ENCODE assay signal across 28 mouse cellular contexts in genomic region chr17:75539130-75539529, GRCm38 (mm10). TPM values are rescaled to one million over a fixed set of nuclear protein-coding genes. Genes with fewer than 3 reads are reported as not detected.
DNase-seq lines count a peak whose midpoint lies in the region; ATAC-seq and TF ChIP-seq lines count a peak whose summit lies in the region.
"Had no signal": no experiment of that assay in that cellular context is flagged by ENCODE, and none has a peak within 500 bp of the region (broad histone marks: within the 10 kb centered on the region; RNA-seq: fewer than 3 reads in every experiment).

No protein-coding gene starts in this region.

- H3K36me3 ChIP-seq in lung, embryonic 16.5 days (ENCODE audit: control insufficient read depth, insufficient read depth, low read length), result peaks cover 7% of the 10 kb centered on the region; the same call in 1 of the 2 replicates
- peaks cover 40% of the 10 kb centered on the region for H3K36me3 ChIP-seq in liver, embryonic 15.5 days (replicated peaks)
- H3K36me3 ChIP-seq in stomach, postnatal 0 days (ENCODE audit: control insufficient read depth, insufficient read depth, low read length), result peaks cover 3% of the 10 kb centered on the region; the same call in 1 of the 2 replicates

- TF ChIP-seq CTCF in stomach, postnatal 0 days (IDR thresholded peaks at IDR 0.05; ENCODE audit: low read depth), result no peak

- H3K27me3 ChIP-seq in lung, embryonic 16.5 days (ENCODE audit: control insufficient read depth, insufficient read depth, low read depth, low read length), result no peaks in the 10 kb centered on the region
- no peaks in the 10 kb centered on the region for H3K27me3 ChIP-seq in liver, embryonic 15.5 days
- no peaks in the 10 kb centered on the region for H3K27me3 ChIP-seq in stomach, postnatal 0 days (ENCODE audit: control insufficient read depth, insufficient read depth, low read length)
- H3K27me3 ChIP-seq: CH12.LX; embryonic facial prominence, embryonic 12.5 days; hindbrain, embryonic 13.5 days; limb, embryonic 12.5 days; neural tube, embryonic 13.5 days; Patski had no signal

- no peak overlapping the region for H3K4me3 ChIP-seq in lung, embryonic 16.5 days (ENCODE audit: low read length)
- no peak overlapping the region for H3K4me3 ChIP-seq in liver, embryonic 15.5 days (replicated peaks)
- no peak overlapping the region for H3K4me3 ChIP-seq in stomach, postnatal 0 days (ENCODE audit: low read depth, low read length)
- H3K4me3 ChIP-seq: embryonic facial prominence, embryonic 12.5 days; heart, adult 2 months; hindbrain, embryonic 13.5 days; limb, embryonic 12.5 days; midbrain, embryonic 10.5 days; myocyte; neural tube, embryonic 13.5 days had no signal

- no peak overlapping the region for H3K9ac ChIP-seq in lung, embryonic 16.5 days (ENCODE audit: low read length)
- no peak overlapping the region for H3K9ac ChIP-seq in liver, embryonic 15.5 days
- H3K9ac ChIP-seq in stomach, postnatal 0 days (ENCODE audit: low read length), result no peak overlapping the region
- H3K9ac ChIP-seq: embryonic facial prominence, embryonic 12.5 days; forebrain, postnatal 0 days; hindbrain, embryonic 13.5 days; limb, embryonic 12.5 days; neural tube, embryonic 13.5 days had no signal

- H3K27ac ChIP-seq in lung, embryonic 16.5 days (ENCODE audit: low read length), result peak overlapping the region; percentile 51
- peak overlapping the region; percentile 29; the same call in 1 of the 2 replicates for H3K27ac ChIP-seq in liver, embryonic 15.5 days (replicated peaks)
- 0 out of 2 replicates have a peak overlapping the region, but pooled peaks have one; percentile 30 for H3K27ac ChIP-seq in stomach, postnatal 0 days (replicated peaks)
- H3K27ac ChIP-seq: embryonic facial prominence, embryonic 12.5 days; heart, adult 2 months; hindbrain, embryonic 13.5 days; limb, embryonic 12.5 days; midbrain, embryonic 10.5 days; neural tube, embryonic 13.5 days had no signal

- peaks cover 4% of the 10 kb centered on the region; the same call in 1 of the 2 replicates for H3K4me1 ChIP-seq in lung, embryonic 16.5 days (replicated peaks; ENCODE audit: control insufficient read depth, insufficient read depth, low read length)
- peaks cover 6% of the 10 kb centered on the region; the same call in 1 of the 2 replicates for H3K4me1 ChIP-seq in liver, embryonic 15.5 days (replicated peaks)
- no peaks in the 10 kb centered on the region for H3K4me1 ChIP-seq in stomach, postnatal 0 days (replicated peaks; ENCODE audit: control insufficient read depth, insufficient read depth)
- H3K4me1 ChIP-seq: embryonic facial prominence, embryonic 12.5 days; limb, embryonic 12.5 days; midbrain, embryonic 10.5 days had no signal

- 49% methylated on average over 6 of the region's 6 CpGs for WGBS in lung, embryonic 16.5 days
- 73% methylated on average over 6 of the region's 6 CpGs for WGBS in liver, embryonic 15.5 days (ENCODE audit: insufficient replicate concordance)
- 38% methylated on average over 6 of the region's 6 CpGs for WGBS in stomach, postnatal 0 days

- peak; percentile 77 for ATAC-seq in lung, embryonic 16.5 days (ENCODE audit: low read depth)
- ATAC-seq in liver, embryonic 15.5 days (ENCODE audit: insufficient read depth), result peak; percentile 55; the same call in 1 of the 2 replicates
- peak; percentile 85 for ATAC-seq in stomach, postnatal 0 days (ENCODE audit: low FRiP score, low TSS enrichment)
- ATAC-seq: forebrain, postnatal 0 days; midbrain, embryonic 16.5 days; Patski had no signal

- TF ChIP-seq EP300 in stomach, postnatal 0 days (optimal IDR thresholded peaks at IDR 0.05), result no peak

- DNase-seq in lung, postnatal 10 days, result no peak
- peak; percentile 38 for DNase-seq in liver
- peak; percentile 70 for DNase-seq in stomach, postnatal 0 days (ENCODE audit: low spot score)
- no peak for DNase-seq in urinary bladder, postnatal 4 days (ENCODE audit: low spot score in 2 of 2)
- DNase-seq in urinary bladder, postnatal 25 days (ENCODE audit: low spot score), result no peak
- DNase-seq in adrenal gland, adult (ENCODE audit: inconsistent age in 2 of 2, low spot score in 1 of 2), result no peak
- DNase-seq: adrenal gland, adult 8-10 months; cerebellum, adult 11-12 months; cerebellum, postnatal 25 days; forebrain, postnatal 0 days; gastrocnemius, postnatal 25 days; heart, adult 2 months; kidney, adult 9 months; kidney, postnatal 14 days; right cerebral cortex, postnatal 4 days; thymus, postnatal 14 days had no signal

- no peaks in the 10 kb centered on the region for H3K9me3 ChIP-seq in lung, embryonic 16.5 days (ENCODE audit: control insufficient read depth, low read length)
- H3K9me3 ChIP-seq in liver, embryonic 15.5 days (replicated peaks), result no peaks in the 10 kb centered on the region
- no peaks in the 10 kb centered on the region for H3K9me3 ChIP-seq in stomach, postnatal 0 days (ENCODE audit: control insufficient read depth, low read length)
- H3K9me3 ChIP-seq: embryonic facial prominence, embryonic 12.5 days; G1E; hindbrain, embryonic 13.5 days; limb, embryonic 12.5 days; midbrain, embryonic 10.5 days; neural tube, embryonic 13.5 days had no signal

- no peak overlapping the region for H3K4me2 ChIP-seq in lung, embryonic 16.5 days (ENCODE audit: low read depth, low read length)
- H3K4me2 ChIP-seq in liver, embryonic 15.5 days, result peak overlapping the region; percentile 15; the same call in 1 of the 2 replicates
- no peak overlapping the region for H3K4me2 ChIP-seq in stomach, postnatal 0 days (replicated peaks; ENCODE audit: low read depth)
- H3K4me2 ChIP-seq: embryonic facial prominence, embryonic 12.5 days; hindbrain, embryonic 13.5 days; limb, embryonic 12.5 days; neural tube, embryonic 13.5 days had no signal

RNA-seq across cellular contexts. Expression of gene Fam98a, which starts 12.6 kb away (rescaled TPM):
- 19.6 and 21.1 TPM in 2 replicates for polyA plus RNA-seq in lung, embryonic 16.5 days (2015; fragmentation: Nextera tagmentation; extraction: Ambion mirVana)
- 14.5 and 14.8 TPM in 2 replicates for polyA plus RNA-seq in liver, embryonic 15.5 days (2015; fragmentation: Nextera tagmentation; extraction: Ambion mirVana)
- polyA plus RNA-seq in stomach, postnatal 0 days (2015; fragmentation: Nextera tagmentation; extraction: Ambion mirVana), result 14.2 and 15.6 TPM in 2 replicates

Comparison
In these comparisons a context has a peak if more than half of its experiments do, and no peak if none do; other contexts are left out.
1. DNase-seq: peak in liver (single experiment) and stomach, postnatal 0 days (single experiment); none in lung, postnatal 10 days (single experiment), urinary bladder, postnatal 4 days (0 of 2), urinary bladder, postnatal 25 days (single experiment) and adrenal gland, adult (0 of 2).
2. Peak in every context shown above with its lines, with median percentiles within 50 percentile points of each other: ATAC-seq and H3K27ac ChIP-seq.